Mouse (Mus musculus) neural tube, embryonic 11.5 days (tissue): Measurements from ENCODE around the gene Npm3. TPM values are rescaled to one million over a fixed set of nuclear protein-coding genes. Genes with fewer than 3 reads are reported as not detected.

Experiments used
- ATAC-seq: fragments of 200-750 bp; cut with Nextera tagmentation; 2 replicates; pipeline ENCODE4 v1.8.0; 2017; ENCODE audit warnings: moderate number of reproducible peaks, mild to moderate bottlenecking, moderate TSS enrichment, moderate library complexity; ENCODE audit not compliant: insufficient read depth, low FRiP score, low TSS enrichment
- DNase-seq: peaks from one replicate; pipeline ENCODE4 v3.0.0-alpha.2; 2015; ENCODE audit warnings: low spot score
- H3K27ac ChIP-seq: fragments of 300-500 bp; sonication (generic); 2 replicates; pipeline ENCODE4 v1.5.1; 2014; ENCODE audit warnings: low read depth, mild to moderate bottlenecking, low read length
- H3K27me3 ChIP-seq: fragments of 300-500 bp; sonication (generic); 2 replicates; pipeline ENCODE4 v1.6.1; 2014; ENCODE audit warnings: mild to moderate bottlenecking, low read length, mixed read lengths; ENCODE audit not compliant: control insufficient read depth, insufficient read depth
- H3K36me3 ChIP-seq: fragments of 300-500 bp; sonication (generic); 2 replicates; pipeline ENCODE4 v1.6.1; 2014; ENCODE audit warnings: mild to moderate bottlenecking, low read length, moderate library complexity, mixed read lengths; ENCODE audit not compliant: control insufficient read depth, insufficient read depth
- H3K4me1 ChIP-seq: fragments of 300-500 bp; sonication (generic); 2 replicates; pipeline ENCODE4 v1.6.1; 2014; ENCODE audit warnings: low read length, mixed read lengths; ENCODE audit not compliant: control insufficient read depth, insufficient read depth
- H3K4me2 ChIP-seq: fragments of 300-500 bp; sonication (generic); 2 replicates; pipeline ENCODE4 v1.6.1; 2014; ENCODE audit warnings: low read depth, mild to moderate bottlenecking, moderate library complexity
- H3K4me3 ChIP-seq: fragments of 300-500 bp; sonication (generic); 2 replicates; pipeline ENCODE4 v1.5.1; 2014; ENCODE audit warnings: low read depth, low read length
- H3K9ac ChIP-seq: fragments of 300-500 bp; sonication (generic); 2 replicates; pipeline ENCODE4 v1.6.1; 2014; ENCODE audit warnings: mild to moderate bottlenecking, low read length
- H3K9me3 ChIP-seq: fragments of 300-500 bp; sonication (generic); 2 replicates; pipeline ENCODE4 v1.6.1; 2016; ENCODE audit warnings: low read length; ENCODE audit not compliant: control insufficient read depth
- WGBS: fragments of 180-500 bp; shearing (Covaris S2); extraction: QIAGEN DNeasy Blood & Tissue Kit; methylation state at CpG from one replicate; pipeline ENCODE4 v1.1.7; 2014; 5-methylcytosine and 5-hydroxymethylcytosine counted together
- polyA plus RNA-seq: library from polyadenylated mRNA; unstranded; fragments of >200 nt; fragmentation: Nextera tagmentation; extraction: Ambion mirVana; gene quantifications from 2 replicates; pipeline ENCODE4 v1.2.1, GENCODE M21; 2014

The Npm3 gene
- polyA plus RNA-seq, 1 experiment from 2014 or later, result 10.1 TPM

GRCm38 (mm10) chr19:45740233-45740632, 9.2 kb downstream of the Npm3 start:
- ATAC-seq, result no peak
- H3K4me1 ChIP-seq, result peaks cover 27% of the 10 kb centered on the region
- H3K4me2 ChIP-seq, result no peak overlapping the region
- peaks cover 99% of the 10 kb centered on the region for H3K27me3 ChIP-seq
- no peaks in the 10 kb centered on the region for H3K36me3 ChIP-seq
- 5% methylated on average over 13 of the region's 13 CpGs for whole genome bisulfite sequencing
- no peak overlapping the region for H3K27ac ChIP-seq
- no peaks in the 10 kb centered on the region for H3K9me3 ChIP-seq
- H3K4me3 ChIP-seq, result no peak overlapping the region
- no peak overlapping the region for H3K9ac ChIP-seq
- DNase-seq, result no peak

- Histone ChIP-seq H3K4me2 (no peak overlapping the region), H3K9me3 (no peaks in the 10 kb centered on the region), H3K4me3 (no peak overlapping the region), H3K4me1 (peaks cover 27% of the 10 kb centered on the region), H3K27me3 (peaks cover 99% of the 10 kb centered on the region), H3K27ac (no peak overlapping the region), H3K9ac (no peak overlapping the region), H3K36me3 (no peaks in the 10 kb centered on the region)
- ATAC-seq, result no peak
- WGBS, result 58% methylated on average over 5 of the region's 5 CpGs
- DNase-seq, result no peak
These were observed 10.9 kb downstream of the Npm3 start for GRCm38 (mm10) chr19:45738521-45738920.

DNA sequence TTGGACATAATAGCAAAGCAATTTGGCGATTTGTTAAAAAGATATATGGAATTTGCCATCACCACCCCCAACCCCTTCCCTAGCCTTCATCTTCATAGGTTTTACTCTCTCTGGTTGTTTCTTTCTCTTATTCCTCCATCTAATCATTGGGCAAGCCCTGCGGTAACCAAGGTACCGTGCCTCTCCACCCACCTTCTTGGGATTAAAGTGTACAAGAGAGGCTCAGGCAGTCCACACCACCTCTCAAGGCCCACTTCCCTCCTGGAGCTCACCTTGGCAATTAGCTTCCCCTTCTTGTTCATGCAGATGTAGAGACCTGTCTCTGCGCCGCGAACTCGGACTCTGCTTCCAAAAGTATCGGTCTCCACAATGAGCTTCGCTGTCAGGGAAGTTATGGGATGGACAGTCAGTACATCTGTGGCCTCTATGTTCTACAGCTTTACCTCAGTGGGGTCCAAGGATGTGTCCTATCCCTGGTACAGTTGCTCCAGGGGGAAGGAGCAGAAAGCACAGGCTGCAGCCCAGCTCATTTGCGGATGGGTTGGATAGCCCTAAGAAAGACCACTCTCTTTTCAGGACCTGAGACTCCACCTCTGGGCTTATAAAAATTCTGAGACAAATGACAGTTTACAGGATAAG, 11.4 kb downstream of the Npm3 start:
- ATAC-seq (no peak), DNase-seq (peak; percentile 11)
- WGBS, result 68% methylated on average over 10 of the region's 10 CpGs
- Histone ChIP-seq H3K36me3 (no peaks in the 10 kb centered on the region), H3K9me3 (no peaks in the 10 kb centered on the region), H3K4me2 (no peak overlapping the region), H3K4me1 (peaks cover 25% of the 10 kb centered on the region), H3K27ac (no peak overlapping the region), H3K9ac (no peak overlapping the region), H3K27me3 (peaks cover 99% of the 10 kb centered on the region), H3K4me3 (no peak overlapping the region)

GRCm38 (mm10) chr19:45737208-45737845, 12.1 kb downstream of the Npm3 start:
- ATAC-seq (peak; percentile 76), DNase-seq (peak; percentile 66)
- Histone ChIP-seq H3K4me2 (peak overlapping the region; percentile 34), H3K27ac (no peak overlapping the region), H3K9me3 (no peaks in the 10 kb centered on the region), H3K27me3 (peaks cover 99% of the 10 kb centered on the region), H3K4me3 (0 out of 2 replicates have a peak overlapping the region, but pooled peaks have one; percentile 15), H3K4me1 (peaks cover 19% of the 10 kb centered on the region), H3K36me3 (no peaks in the 10 kb centered on the region), H3K9ac (no peak overlapping the region; the same call in 1 of the 2 replicates)
- 8% methylated on average over 21 of the region's 23 CpGs for WGBS

GRCm38 (mm10) chr19:45736855-45737207, 12.6 kb downstream of the Npm3 start:
- peak; percentile 56 for DNase-seq
- Histone ChIP-seq H3K36me3 (no peaks in the 10 kb centered on the region), H3K4me3 (0 out of 2 replicates have a peak overlapping the region, but pooled peaks have one; percentile 15), H3K4me1 (peaks cover 14% of the 10 kb centered on the region), H3K9me3 (no peaks in the 10 kb centered on the region), H3K27ac (no peak overlapping the region), H3K4me2 (peak overlapping the region; percentile 34), H3K9ac (no peak overlapping the region; the same call in 1 of the 2 replicates), H3K27me3 (peaks cover 99% of the 10 kb centered on the region)
- 1% methylated on average over 28 of the region's 28 CpGs for WGBS
- ATAC-seq, result no peak

- no peaks in the 10 kb centered on the region for H3K9me3 ChIP-seq
- no peak overlapping the region for H3K9ac ChIP-seq
- H3K36me3 ChIP-seq, result no peaks in the 10 kb centered on the region
- DNase-seq, result no peak
- H3K4me1 ChIP-seq, result peaks cover 11% of the 10 kb centered on the region
- WGBS, result 50% methylated on average over 1 of the region's 1 CpGs
- H3K4me3 ChIP-seq, result no peak overlapping the region
- no peak overlapping the region for H3K4me2 ChIP-seq
- H3K27me3 ChIP-seq, result peaks cover 99% of the 10 kb centered on the region
- no peak for ATAC-seq
- H3K27ac ChIP-seq, result no peak overlapping the region
These were observed 13.2 kb downstream of the Npm3 start for GRCm38 (mm10) chr19:45736241-45736640.

- no peak overlapping the region for H3K4me3 ChIP-seq
- ATAC-seq (no peak), DNase-seq (peak; percentile 10)
- H3K27ac ChIP-seq, result no peak overlapping the region
- no peak overlapping the region for H3K9ac ChIP-seq
- peaks cover 99% of the 10 kb centered on the region for H3K27me3 ChIP-seq
- no peak overlapping the region for H3K4me2 ChIP-seq
- peaks cover 11% of the 10 kb centered on the region for H3K4me1 ChIP-seq
- H3K36me3 ChIP-seq, result no peaks in the 10 kb centered on the region
- H3K9me3 ChIP-seq, result no peaks in the 10 kb centered on the region
- WGBS, result 8% methylated on average over 7 of the region's 7 CpGs
These were observed 14.6 kb downstream of the Npm3 start for GRCm38 (mm10) chr19:45734762-45735161.

GRCm38 (mm10) chr19:45734191-45734590, 15.2 kb downstream of the Npm3 start:
- Histone ChIP-seq H3K4me3 (no peak overlapping the region), H3K36me3 (no peaks in the 10 kb centered on the region), H3K4me1 (peaks cover 11% of the 10 kb centered on the region), H3K4me2 (no peak overlapping the region), H3K9me3 (no peaks in the 10 kb centered on the region), H3K27me3 (peaks cover 93% of the 10 kb centered on the region), H3K27ac (no peak overlapping the region), H3K9ac (no peak overlapping the region)
- WGBS, result 49% methylated on average over 5 of the region's 5 CpGs
- peak; percentile 8 for DNase-seq
- ATAC-seq, result no peak

DNA sequence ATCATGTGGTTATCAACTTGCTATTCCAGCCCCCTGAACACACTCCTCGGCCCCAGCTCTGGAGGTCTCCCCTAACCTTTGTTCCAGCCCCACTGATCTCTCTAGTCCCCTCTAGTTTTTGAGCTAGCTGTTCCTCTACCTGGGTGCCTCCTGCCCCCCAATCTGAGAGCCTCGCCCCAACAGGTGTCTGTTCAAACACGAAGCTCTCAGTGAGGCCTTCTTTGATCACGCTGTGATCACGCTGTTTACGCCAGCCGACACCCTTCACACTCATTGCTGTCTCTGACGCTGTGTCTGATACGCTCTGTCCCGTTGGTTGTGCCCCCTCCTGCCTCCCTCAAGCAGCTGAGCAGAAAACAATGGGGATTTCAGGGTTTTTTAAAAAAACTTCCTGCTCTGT, 15.8 kb downstream of the Npm3 start:
- no peak overlapping the region for H3K4me3 ChIP-seq
- H3K9ac ChIP-seq, result no peak overlapping the region
- peaks cover 11% of the 10 kb centered on the region for H3K4me1 ChIP-seq
- peaks cover 87% of the 10 kb centered on the region for H3K27me3 ChIP-seq
- no peaks in the 10 kb centered on the region for H3K36me3 ChIP-seq
- DNase-seq (peak; percentile 9), ATAC-seq (no peak)
- no peak overlapping the region for H3K4me2 ChIP-seq
- no peaks in the 10 kb centered on the region for H3K9me3 ChIP-seq
- no peak overlapping the region for H3K27ac ChIP-seq
- WGBS, result 7% methylated on average over 10 of the region's 10 CpGs
